Mouse (Mus musculus): ENCODE measurements at regions not wholly inside any gene's neighbourhood (a gene's known extent, or its start where the extent isn't known, plus 50 kb on each side); places are given as distances from the start of the nearest gene placed in this dataset.

GRCm38 (mm10) chr13:47843011-47843410 lies 418.0 kb upstream of the Id4 start:
- 51% methylated on average over 9 of the region's 9 CpGs for WGBS
- no peaks in the 10 kb centered on the region for H3K36me3 ChIP-seq (ENCODE audit: control insufficient read depth, insufficient read depth, low read length)
- no peaks in the 10 kb centered on the region for H3K27me3 ChIP-seq (ENCODE audit: control insufficient read depth, insufficient read depth, low read length)
- H3K27ac ChIP-seq (ENCODE audit: low read length), result no peak overlapping the region; the same call in 1 of the 2 replicates
- ATAC-seq (ENCODE audit: insufficient read depth, low FRiP score), result no peak
- no peaks in the 10 kb centered on the region for H3K4me1 ChIP-seq (ENCODE audit: control insufficient read depth, insufficient read depth, low read length)
- H3K4me2 ChIP-seq (ENCODE audit: low read depth, low read length), result peak overlapping the region; percentile 9; the same call in 1 of the 2 replicates
- H3K9ac ChIP-seq (ENCODE audit: low read length), result no peak overlapping the region
- no peak overlapping the region for H3K4me3 ChIP-seq (replicated peaks; ENCODE audit: low read length)
- no peaks in the 10 kb centered on the region for H3K9me3 ChIP-seq (replicated peaks; ENCODE audit: control insufficient read depth, low read length)

DNA sequence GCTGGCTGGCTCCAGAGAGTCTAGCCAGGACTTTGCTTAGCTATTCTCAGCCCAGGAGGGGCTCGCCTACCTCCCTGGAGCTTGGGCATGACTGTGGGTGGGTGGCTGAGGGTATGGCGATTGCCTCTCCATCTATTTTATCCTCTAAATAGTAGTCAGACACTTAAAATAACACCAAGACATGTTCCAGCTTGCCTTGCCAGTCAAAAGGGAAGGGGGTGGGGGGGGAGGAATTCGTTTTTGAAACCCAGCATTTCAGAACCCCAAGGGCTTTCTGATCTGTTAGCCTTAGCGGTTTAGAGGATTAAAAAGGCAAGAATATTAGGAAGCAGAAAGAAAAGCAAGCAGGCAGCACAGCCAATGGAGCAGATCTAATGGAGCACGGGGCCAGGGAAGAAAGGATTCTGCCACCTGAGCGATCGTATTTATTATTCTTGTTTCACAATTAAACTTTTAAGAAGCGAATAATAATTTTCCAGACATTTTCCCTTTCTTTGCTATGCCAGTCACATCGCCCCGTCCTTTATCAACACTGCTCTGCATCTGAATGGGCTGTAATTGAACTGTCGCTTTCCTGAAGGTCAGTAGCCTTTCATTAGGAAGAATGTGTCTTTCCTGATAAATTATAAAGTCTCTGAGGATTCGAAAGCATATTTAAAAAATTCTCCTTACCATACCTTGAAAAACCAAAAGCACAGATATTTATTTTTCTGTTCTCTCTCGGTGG lies 417.3 kb upstream of the Id4 start:
- no peaks in the 10 kb centered on the region for H3K27me3 ChIP-seq (ENCODE audit: control insufficient read depth, insufficient read depth, low read length)
- ATAC-seq (ENCODE audit: insufficient read depth, low FRiP score), result peak; percentile 69; the same call in 1 of the 2 replicates
- H3K4me1 ChIP-seq (ENCODE audit: control insufficient read depth, insufficient read depth, low read length), result peaks cover 5% of the 10 kb centered on the region; the same call in 1 of the 2 replicates
- no peaks in the 10 kb centered on the region for H3K36me3 ChIP-seq (ENCODE audit: control insufficient read depth, insufficient read depth, low read length)
- no peak overlapping the region; the same call in 1 of the 2 replicates for H3K27ac ChIP-seq (ENCODE audit: low read length)
- no peaks in the 10 kb centered on the region for H3K9me3 ChIP-seq (replicated peaks; ENCODE audit: control insufficient read depth, low read length)
- 49% methylated on average over 13 of the region's 13 CpGs for WGBS
- H3K4me3 ChIP-seq (replicated peaks; ENCODE audit: low read length), result no peak overlapping the region
- no peak overlapping the region for H3K9ac ChIP-seq (ENCODE audit: low read length)
- H3K4me2 ChIP-seq (ENCODE audit: low read depth, low read length), result peak overlapping the region; percentile 19; the same call in 1 of the 2 replicates

- no peak overlapping the region for H3K9ac ChIP-seq (ENCODE audit: low read length)
- peaks cover 6% of the 10 kb centered on the region; the same call in 1 of the 2 replicates for H3K4me1 ChIP-seq (ENCODE audit: control insufficient read depth, insufficient read depth, low read length)
- WGBS, result 90% methylated on average over 3 of the region's 3 CpGs
- H3K4me3 ChIP-seq (replicated peaks; ENCODE audit: low read length), result no peak overlapping the region
- no peaks in the 10 kb centered on the region for H3K36me3 ChIP-seq (ENCODE audit: control insufficient read depth, insufficient read depth, low read length)
- H3K9me3 ChIP-seq (replicated peaks; ENCODE audit: control insufficient read depth, low read length), result no peaks in the 10 kb centered on the region
- no peak overlapping the region for H3K27ac ChIP-seq (ENCODE audit: low read length)
- no peaks in the 10 kb centered on the region for H3K27me3 ChIP-seq (ENCODE audit: control insufficient read depth, insufficient read depth, low read length)
- ATAC-seq (ENCODE audit: insufficient read depth, low FRiP score), result no peak
- no peak overlapping the region for H3K4me2 ChIP-seq (ENCODE audit: low read depth, low read length)
These were observed 414.3 kb upstream of the Id4 start for GRCm38 (mm10) chr13:47846713-47847112.

DNA sequence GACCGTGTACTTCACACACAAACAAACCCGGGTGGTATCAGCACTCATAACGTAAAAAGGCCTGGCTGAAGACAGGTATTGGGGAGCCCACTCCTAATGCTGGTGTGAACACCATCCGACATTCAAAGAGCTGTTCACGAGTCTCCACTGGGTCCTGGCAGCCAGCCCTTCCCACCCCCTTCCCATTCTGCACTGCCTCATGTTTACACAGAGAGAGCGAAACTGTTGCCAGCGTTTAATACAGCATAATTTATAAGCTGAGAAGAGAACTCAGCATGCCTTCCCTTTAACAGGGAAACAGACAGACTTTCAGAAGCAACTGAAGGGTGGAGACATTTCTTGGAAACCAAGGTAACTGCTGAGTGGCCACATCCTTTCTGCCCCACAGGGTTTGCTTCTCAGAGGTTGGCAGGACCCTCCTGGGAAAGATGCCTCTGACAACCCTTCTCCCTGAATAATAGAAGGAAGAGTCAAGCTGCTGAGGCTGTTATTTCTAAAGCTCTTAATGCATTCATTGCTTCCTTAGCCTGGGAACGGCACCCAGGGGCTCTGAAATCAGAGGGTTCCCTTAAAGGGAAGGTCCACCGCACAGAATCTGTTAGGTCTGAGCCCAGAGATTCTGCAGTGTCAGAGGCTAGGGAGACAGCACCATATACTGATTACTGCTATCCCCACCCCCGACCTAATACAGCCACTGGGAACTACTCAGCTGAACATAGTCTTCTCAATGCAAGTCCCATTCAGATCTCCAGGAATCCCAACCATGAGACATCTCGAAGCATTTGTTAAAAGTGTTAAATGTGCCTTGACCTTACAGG lies 412.4 kb upstream of the Id4 start:
- WGBS, result 44% methylated on average over 11 of the region's 11 CpGs
- Histone ChIP-seq H3K4me2 (ENCODE audit: low read depth, low read length) (peak overlapping the region; percentile 16; the same call in 1 of the 2 replicates), H3K27ac (ENCODE audit: low read length) (peak overlapping the region; percentile 67), H3K27me3 (ENCODE audit: control insufficient read depth, insufficient read depth, low read length) (no peaks in the 10 kb centered on the region), H3K4me3 (replicated peaks; ENCODE audit: low read length) (no peak overlapping the region), H3K4me1 (ENCODE audit: control insufficient read depth, insufficient read depth, low read length) (peaks cover 6% of the 10 kb centered on the region; the same call in 1 of the 2 replicates), H3K9me3 (replicated peaks; ENCODE audit: control insufficient read depth, low read length) (no peaks in the 10 kb centered on the region), H3K36me3 (ENCODE audit: control insufficient read depth, insufficient read depth, low read length) (no peaks in the 10 kb centered on the region), H3K9ac (ENCODE audit: low read length) (0 out of 2 replicates have a peak overlapping the region, but pooled peaks have one; percentile 29)
- peak; percentile 66; the same call in 1 of the 2 replicates for ATAC-seq (ENCODE audit: insufficient read depth, low FRiP score)

DNA sequence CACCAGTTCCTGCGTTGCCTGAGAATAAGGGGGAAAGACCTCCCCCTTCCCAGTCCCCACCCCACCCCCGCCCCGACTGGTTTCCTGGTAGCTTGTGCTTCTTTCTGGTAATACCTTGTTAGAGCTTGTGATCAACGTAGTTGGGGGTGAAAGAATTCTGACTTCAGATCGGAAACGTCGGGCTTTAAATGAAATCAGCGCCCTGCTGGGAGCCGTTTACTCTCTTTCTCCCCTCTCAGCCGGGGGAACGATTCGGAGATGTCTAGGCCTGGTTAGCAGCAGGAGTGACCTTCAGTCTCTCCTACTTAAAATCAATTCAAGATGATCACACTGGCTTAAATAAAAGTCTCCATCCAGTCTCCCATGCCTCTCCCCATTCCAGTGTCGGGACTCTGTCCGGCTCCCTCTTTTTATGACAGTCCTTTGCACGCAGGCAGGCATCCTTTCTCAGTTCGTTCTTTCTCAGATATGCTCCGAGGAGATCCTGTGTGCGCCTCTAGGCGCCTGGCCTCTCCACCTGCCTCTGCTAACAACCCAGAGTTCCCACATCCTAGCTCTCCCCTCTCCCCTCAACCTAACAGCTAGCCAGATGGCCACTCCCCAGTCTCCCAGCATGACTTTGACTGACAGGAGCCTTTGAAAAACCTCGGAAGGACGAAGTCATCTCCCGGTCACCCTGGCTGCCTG lies 405.5 kb upstream of the Id4 start:
- no peaks in the 10 kb centered on the region; the same call in 1 of the 2 replicates for H3K4me1 ChIP-seq (ENCODE audit: control insufficient read depth, insufficient read depth, low read length)
- H3K9me3 ChIP-seq (replicated peaks; ENCODE audit: control insufficient read depth, low read length), result no peaks in the 10 kb centered on the region
- WGBS, result 18% methylated on average over 22 of the region's 22 CpGs
- peak overlapping the region; percentile 39; the same call in 1 of the 2 replicates for H3K9ac ChIP-seq (ENCODE audit: low read length)
- ATAC-seq (ENCODE audit: insufficient read depth, low FRiP score), result no peak
- no peak overlapping the region for H3K27ac ChIP-seq (ENCODE audit: low read length)
- H3K36me3 ChIP-seq (ENCODE audit: control insufficient read depth, insufficient read depth, low read length), result no peaks in the 10 kb centered on the region
- no peak overlapping the region for H3K4me3 ChIP-seq (replicated peaks; ENCODE audit: low read length)
- peaks cover 8% of the 10 kb centered on the region; the same call in 1 of the 2 replicates for H3K27me3 ChIP-seq (ENCODE audit: control insufficient read depth, insufficient read depth, low read length)
- H3K4me2 ChIP-seq (ENCODE audit: low read depth, low read length), result peak overlapping the region; percentile 32; the same call in 1 of the 2 replicates

DNA sequence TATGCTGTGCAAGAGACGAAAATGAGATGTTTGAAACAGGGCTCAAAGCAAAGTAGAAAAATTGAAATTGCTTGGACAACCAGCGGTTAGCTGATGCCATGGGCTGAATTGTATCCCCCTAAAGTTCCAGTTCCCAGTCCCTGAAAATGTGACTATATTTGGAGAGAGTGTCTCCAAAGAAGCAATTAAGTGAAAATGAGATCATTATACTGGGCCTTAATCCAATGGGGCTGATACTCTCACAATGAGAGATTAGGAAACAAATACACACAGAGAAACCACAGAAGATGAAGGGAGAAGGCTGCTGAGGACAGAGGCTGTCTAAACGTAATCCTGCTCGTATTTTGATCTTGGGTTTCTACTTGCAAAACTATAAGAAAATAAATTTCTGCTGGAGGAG lies 402.1 kb upstream of the Id4 start:
- Histone ChIP-seq H3K9me3 (replicated peaks; ENCODE audit: control insufficient read depth, low read length) (no peaks in the 10 kb centered on the region), H3K4me3 (replicated peaks; ENCODE audit: low read length) (no peak overlapping the region), H3K9ac (ENCODE audit: low read length) (no peak overlapping the region), H3K36me3 (ENCODE audit: control insufficient read depth, insufficient read depth, low read length) (no peaks in the 10 kb centered on the region), H3K27ac (ENCODE audit: low read length) (peak overlapping the region; percentile 26; the same call in 1 of the 2 replicates), H3K27me3 (ENCODE audit: control insufficient read depth, insufficient read depth, low read length) (peaks cover 8% of the 10 kb centered on the region; the same call in 1 of the 2 replicates), H3K4me1 (ENCODE audit: control insufficient read depth, insufficient read depth, low read length) (no peaks in the 10 kb centered on the region; the same call in 1 of the 2 replicates), H3K4me2 (ENCODE audit: low read depth, low read length) (no peak overlapping the region)
- 68% methylated on average over 4 of the region's 4 CpGs for WGBS
- ATAC-seq (ENCODE audit: insufficient read depth, low FRiP score), result peak; percentile 37; the same call in 1 of the 2 replicates

DNA sequence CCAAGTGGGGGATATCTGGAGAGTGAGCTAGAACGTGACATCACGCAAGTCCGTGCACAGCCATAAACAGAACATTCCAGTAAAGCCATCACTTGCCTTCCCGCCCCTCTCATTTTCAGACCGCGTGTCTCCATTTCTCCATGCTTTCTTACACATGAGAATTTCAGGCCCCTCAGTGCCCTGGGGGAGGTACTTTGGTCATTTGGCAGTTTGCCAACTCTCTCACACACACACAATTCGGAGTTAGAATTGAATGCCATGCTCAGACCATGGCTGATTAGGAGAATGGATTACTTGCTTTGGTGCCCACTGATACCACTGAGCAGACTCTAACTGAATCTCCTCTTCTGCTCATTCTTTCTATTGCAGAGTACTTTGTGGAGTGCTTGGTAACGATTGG lies 400.7 kb upstream of the Id4 start:
- no peak overlapping the region for H3K4me3 ChIP-seq (replicated peaks; ENCODE audit: low read length)
- H3K4me1 ChIP-seq (ENCODE audit: control insufficient read depth, insufficient read depth, low read length), result no peaks in the 10 kb centered on the region; the same call in 1 of the 2 replicates
- H3K4me2 ChIP-seq (ENCODE audit: low read depth, low read length), result no peak overlapping the region
- no peaks in the 10 kb centered on the region for H3K36me3 ChIP-seq (ENCODE audit: control insufficient read depth, insufficient read depth, low read length)
- WGBS, result 66% methylated on average over 8 of the region's 8 CpGs
- ATAC-seq (ENCODE audit: insufficient read depth, low FRiP score), result no peak
- H3K9ac ChIP-seq (ENCODE audit: low read length), result no peak overlapping the region
- no peaks in the 10 kb centered on the region for H3K9me3 ChIP-seq (replicated peaks; ENCODE audit: control insufficient read depth, low read length)
- no peak overlapping the region for H3K27ac ChIP-seq (ENCODE audit: low read length)
- H3K27me3 ChIP-seq (ENCODE audit: control insufficient read depth, insufficient read depth, low read length), result peaks cover 8% of the 10 kb centered on the region; the same call in 1 of the 2 replicates

DNA sequence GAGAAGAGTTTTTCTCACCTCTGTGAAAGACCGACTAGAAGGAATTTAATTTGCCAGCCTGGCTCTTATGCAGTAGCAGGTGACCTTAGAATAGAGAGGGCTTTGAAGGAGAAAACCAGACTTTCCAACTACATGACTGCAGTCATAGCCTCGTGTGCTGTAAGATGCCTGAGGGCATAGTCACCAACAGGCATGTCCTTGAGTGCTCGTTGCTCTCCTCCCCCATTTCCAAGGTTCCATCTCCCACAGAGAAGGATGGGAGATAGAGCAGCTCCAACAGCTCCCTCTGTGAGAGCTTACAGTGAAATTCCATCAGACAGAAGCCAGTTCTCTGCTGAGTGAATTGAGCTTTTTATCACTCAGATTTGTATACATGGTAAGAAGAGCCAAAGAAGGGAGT lies 398.1 kb upstream of the Id4 start:
- Histone ChIP-seq H3K27ac (ENCODE audit: low read length) (no peak overlapping the region), H3K4me1 (ENCODE audit: control insufficient read depth, insufficient read depth, low read length) (no peaks in the 10 kb centered on the region), H3K36me3 (ENCODE audit: control insufficient read depth, insufficient read depth, low read length) (no peaks in the 10 kb centered on the region), H3K9me3 (replicated peaks; ENCODE audit: control insufficient read depth, low read length) (no peaks in the 10 kb centered on the region), H3K27me3 (ENCODE audit: control insufficient read depth, insufficient read depth, low read length) (no peaks in the 10 kb centered on the region), H3K4me2 (ENCODE audit: low read depth, low read length) (no peak overlapping the region), H3K4me3 (replicated peaks; ENCODE audit: low read length) (no peak overlapping the region), H3K9ac (ENCODE audit: low read length) (no peak overlapping the region)
- ATAC-seq (ENCODE audit: insufficient read depth, low FRiP score), result no peak
- WGBS, result 57% methylated on average over 3 of the region's 3 CpGs
